Mouse (Mus musculus) urinary bladder, postnatal 10 days (tissue): ENCODE results near the gene Vac14.

Experiments
- DNase-seq: peaks from one replicate; pipeline ENCODE4 v3.0.0; 2022; ENCODE audit warnings: low spot score

Vac14 gene

GRCm38 (mm10) chr8:110694226-110694625 is 75.8 kb downstream of the Vac14 start:
- DNase-seq = no peak

- no peak for DNase-seq
Measured at GRCm38 (mm10) chr8:110694826-110695225, 76.4 kb downstream of the Vac14 start.

- DNase-seq = no peak
Measured at GRCm38 (mm10) chr8:110695431-110695830, 77.0 kb downstream of the Vac14 start.

GRCm38 (mm10) chr8:110696051-110696450 is 77.7 kb downstream of the Vac14 start:
- no peak for DNase-seq

GRCm38 (mm10) chr8:110697571-110697970 is 79.2 kb downstream of the Vac14 start:
- no peak for DNase-seq

GRCm38 (mm10) chr8:110698098-110698497 is 79.7 kb downstream of the Vac14 start:
- DNase-seq = no peak

GRCm38 (mm10) chr8:110699501-110699900 is 81.1 kb downstream of the Vac14 start:
- DNase-seq = no peak

GRCm38 (mm10) chr8:110700561-110700960 is 82.2 kb downstream of the Vac14 start:
- DNase-seq = no peak

GRCm38 (mm10) chr8:110702636-110703459 is 84.5 kb downstream of the Vac14 start:
- DNase-seq = no peak

- DNase-seq = no peak
Measured at GRCm38 (mm10) chr8:110703460-110704061, 85.2 kb downstream of the Vac14 start.

- DNase-seq = no peak
Measured at GRCm38 (mm10) chr8:110704103-110704502, 85.7 kb downstream of the Vac14 start.

GRCm38 (mm10) chr8:110705391-110706287 is 87.3 kb downstream of the Vac14 start:
- no peak for DNase-seq

GRCm38 (mm10) chr8:110706288-110706870 is 88.0 kb downstream of the Vac14 start:
- DNase-seq = no peak

- no peak for DNase-seq
Measured at GRCm38 (mm10) chr8:110708429-110708828, 90.0 kb downstream of the Vac14 start.

GRCm38 (mm10) chr8:110710593-110710992 is 92.2 kb downstream of the Vac14 start:
- no peak for DNase-seq

- no peak for DNase-seq
Measured at GRCm38 (mm10) chr8:110711271-110711934, 93.0 kb downstream of the Vac14 start.

GRCm38 (mm10) chr8:110713073-110713472 is 94.7 kb downstream of the Vac14 start:
- DNase-seq = no peak

GRCm38 (mm10) chr8:110714827-110715519 is 96.6 kb downstream of the Vac14 start:
- no peak for DNase-seq

GRCm38 (mm10) chr8:110716075-110716474 is 97.7 kb downstream of the Vac14 start:
- no peak for DNase-seq

GRCm38 (mm10) chr8:110717131-110717530 is 98.7 kb downstream of the Vac14 start:
- no peak for DNase-seq
